Mouse (Mus musculus) liver, embryonic 14.5 days (tissue): ENCODE measurements at regions not wholly inside any gene's neighbourhood (a gene's known extent, or its start where the extent isn't known, plus 50 kb on each side); places are given as distances from the start of the nearest gene placed in this dataset.

Source experiments
- ATAC-seq: fragments of 200-750 bp; cut with Nextera tagmentation; 2 replicates; pipeline ENCODE4 v1.8.0; 2017; ENCODE audit warnings: moderate number of reproducible peaks, mild to moderate bottlenecking, moderate library complexity; ENCODE audit not compliant: insufficient read depth
- DNase-seq, 3 experiments: peaks; one replicate each; pipeline ENCODE4 v3.0.0-alpha.2; 2012 to 2013; ENCODE audit warnings: low read depth in 3 of 3, low spot score in 3 of 3
- H3K27ac ChIP-seq: fragments of 300-500 bp; sonication (generic); 2 replicates; pipeline ENCODE4 v1.5.1; 2014; ENCODE audit warnings: moderate library complexity, mild to moderate bottlenecking, control low read depth, inconsistent platforms
- H3K27me3 ChIP-seq: fragments of 300-500 bp; sonication (generic); 2 replicates; pipeline ENCODE4 v1.6.1; 2014; ENCODE audit warnings: mild to moderate bottlenecking, low read length, moderate library complexity; ENCODE audit not compliant: control insufficient read depth, insufficient read depth
- H3K36me3 ChIP-seq: fragments of 300-500 bp; sonication (generic); replicated peaks from 2 replicates; pipeline ENCODE4 v1.6.1; 2014; ENCODE audit warnings: low read depth; ENCODE audit not compliant: control insufficient read depth, insufficient read depth
- H3K4me1 ChIP-seq, 2 experiments: fragments of 200-500 bp in 1 of 2; fragments of 300-500 bp in 1 of 2; sonication (generic) in 1 of 2; replicated peaks; 2 replicates each; pipeline ENCODE4 v1.6.1; 2012 to 2014; ENCODE audit warnings: antibody characterized with exemption in 1 of 2, inconsistent platforms in 1 of 2, low read length in 1 of 2; ENCODE audit not compliant: control insufficient read depth in 2 of 2, insufficient read depth in 2 of 2
- H3K4me2 ChIP-seq: fragments of 300-500 bp; sonication (generic); 2 replicates; pipeline ENCODE4 v1.6.1; 2014; ENCODE audit warnings: low read depth, mild to moderate bottlenecking, control low read depth, moderate library complexity
- H3K4me3 ChIP-seq, 2 experiments: fragments of 200-500 bp in 1 of 2; fragments of 300-500 bp in 1 of 2; sonication (generic) in 1 of 2; 2 replicates each; pipeline ENCODE4 v1.5.1; 2012 to 2014; ENCODE audit warnings: low read depth in 2 of 2, low read length in 2 of 2, mild to moderate bottlenecking in 2 of 2, control low read depth in 1 of 2, inconsistent platforms in 1 of 2, moderate library complexity in 1 of 2; ENCODE audit not compliant: insufficient read depth in 1 of 2
- H3K9ac ChIP-seq: fragments of 300-500 bp; sonication (generic); replicated peaks from 2 replicates; pipeline ENCODE4 v1.6.1; 2014; ENCODE audit warnings: mild to moderate bottlenecking, control low read depth, moderate library complexity
- H3K9me3 ChIP-seq: fragments of 300-500 bp; sonication (generic); 2 replicates; pipeline ENCODE4 v1.6.1; 2016; ENCODE audit warnings: low read length, mixed read lengths; ENCODE audit not compliant: control insufficient read depth
- CTCF ChIP-seq: IDR thresholded peaks from 2 replicates; pipeline ENCODE4 v1.5.1; 2016; ENCODE audit warnings: antibody characterized with exemption, low read depth, control low read depth
- EP300 ChIP-seq: IDR thresholded peaks from 2 replicates; pipeline ENCODE4 v1.6.1; 2016; ENCODE audit warnings: antibody characterized with exemption, low read depth
- WGBS: fragments of 180-500 bp; shearing (Covaris S2); extraction: QIAGEN DNeasy Blood & Tissue Kit; methylation state at CpG from one replicate; pipeline ENCODE4 v1.1.7; 2014; ENCODE audit not compliant: insufficient replicate concordance; 5-methylcytosine and 5-hydroxymethylcytosine counted together

DNA sequence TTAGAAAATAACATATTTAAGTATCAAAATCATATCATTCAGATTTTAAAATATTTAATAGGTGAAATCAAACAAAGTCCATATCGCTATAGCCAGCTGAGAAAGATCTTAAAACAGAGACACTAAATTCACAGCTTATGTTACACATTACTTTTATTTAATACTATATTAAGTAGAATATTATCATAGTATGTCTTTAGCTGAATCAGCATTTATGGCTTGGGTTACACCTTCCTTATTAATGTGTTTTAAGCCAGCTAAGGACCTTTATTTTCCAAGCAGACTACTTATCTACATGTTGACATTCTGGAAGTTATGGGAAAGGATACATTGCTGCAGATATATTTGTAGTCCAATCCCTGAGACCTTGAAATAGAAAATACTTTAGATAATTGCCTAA lies 684.9 kb upstream of the Adgrl4 start:
- H3K36me3 ChIP-seq: no peaks in the 10 kb centered on the region
- no peak overlapping the region for H3K9ac ChIP-seq
- TF ChIP-seq CTCF: no peak
- H3K9me3 ChIP-seq: no peaks in the 10 kb centered on the region
- no peak overlapping the region for H3K4me2 ChIP-seq
- H3K4me3 ChIP-seq: no peak overlapping the region
- ATAC-seq: no peak
- WGBS: 66% methylated on average over 1 of the region's 1 CpGs
- H3K4me1 ChIP-seq: no peaks in the 10 kb centered on the region
- no peaks in the 10 kb centered on the region for H3K27me3 ChIP-seq
- DNase-seq: no peak
- H3K27ac ChIP-seq: no peak overlapping the region

GRCm38 (mm10) chr3:150759854-150760253 lies 677.8 kb upstream of the Adgrl4 start:
- ATAC-seq (no peak), DNase-seq (no peak)
- no peaks in the 10 kb centered on the region for H3K36me3 ChIP-seq
- H3K4me2 ChIP-seq: no peak overlapping the region
- H3K27ac ChIP-seq: no peak overlapping the region
- H3K9me3 ChIP-seq: no peaks in the 10 kb centered on the region
- no peak for TF ChIP-seq CTCF
- TF ChIP-seq EP300: no peak
- H3K9ac ChIP-seq: no peak overlapping the region
- H3K27me3 ChIP-seq: no peaks in the 10 kb centered on the region
- 27% methylated on average over 1 of the region's 1 CpGs for WGBS
- no peaks in the 10 kb centered on the region for H3K4me1 ChIP-seq
- no peak overlapping the region for H3K4me3 ChIP-seq

DNA sequence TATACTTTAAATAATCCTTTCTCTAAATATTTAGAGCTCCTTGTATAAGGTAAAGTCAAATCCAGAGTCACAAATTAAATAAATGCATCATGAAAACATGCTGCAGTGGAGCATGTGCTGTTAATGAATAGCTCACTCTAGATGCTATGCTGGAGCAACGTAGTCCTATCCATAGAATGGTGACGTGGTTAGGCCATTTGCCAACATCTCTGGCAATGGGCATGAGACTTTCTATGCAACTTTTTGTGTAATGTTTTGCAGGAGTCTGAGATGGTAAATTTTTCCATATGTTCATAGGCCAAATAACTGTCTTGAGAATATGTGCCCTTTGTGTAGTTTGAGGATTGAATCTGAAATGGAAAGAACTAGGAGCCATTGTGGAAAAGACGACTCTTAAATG lies 653.1 kb upstream of the Adgrl4 start:
- 49% methylated on average over 3 of the region's 3 CpGs for WGBS
- Histone ChIP-seq H3K36me3 (no peaks in the 10 kb centered on the region), H3K27me3 (no peaks in the 10 kb centered on the region)

DNA sequence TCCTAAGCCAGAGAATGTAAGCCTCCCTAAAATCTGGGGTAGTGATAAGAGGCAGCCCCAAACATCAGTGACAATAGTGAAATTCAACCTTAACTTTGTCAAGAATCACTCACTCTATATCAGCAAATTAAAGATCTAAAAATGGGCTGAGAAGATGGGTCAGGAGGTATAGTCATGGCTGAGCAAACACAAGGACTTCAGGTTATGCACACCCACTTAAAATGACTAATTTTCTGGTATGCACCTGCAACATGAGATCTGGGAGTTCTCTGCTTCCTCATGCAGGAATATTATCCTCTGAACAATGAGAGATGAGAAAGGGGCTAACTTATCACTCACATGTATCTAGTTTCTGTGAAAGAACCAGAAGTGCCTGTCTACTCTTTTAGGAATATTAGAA lies 619.9 kb upstream of the Adgrl4 start:
- Histone ChIP-seq H3K4me1 (no peaks in the 10 kb centered on the region), H3K9ac (no peak overlapping the region), H3K27ac (no peak overlapping the region), H3K4me2 (no peak overlapping the region), H3K9me3 (no peaks in the 10 kb centered on the region), H3K36me3 (no peaks in the 10 kb centered on the region), H3K27me3 (no peaks in the 10 kb centered on the region), H3K4me3 (no peak overlapping the region)
- ATAC-seq: no peak
- no peak for TF ChIP-seq EP300
- no peak for TF ChIP-seq CTCF
- no peak for DNase-seq

More for the DNA sequence above, 653.1 kb upstream of the Adgrl4 start:
- Histone ChIP-seq H3K9ac (no peak overlapping the region), H3K27ac (no peak overlapping the region), H3K4me3 (no peak overlapping the region), H3K4me2 (no peak overlapping the region), H3K4me1 (no peaks in the 10 kb centered on the region), H3K9me3 (no peaks in the 10 kb centered on the region)
- ATAC-seq (no peak), DNase-seq (no peak)
- no peak for TF ChIP-seq CTCF
- TF ChIP-seq EP300: no peak

DNA sequence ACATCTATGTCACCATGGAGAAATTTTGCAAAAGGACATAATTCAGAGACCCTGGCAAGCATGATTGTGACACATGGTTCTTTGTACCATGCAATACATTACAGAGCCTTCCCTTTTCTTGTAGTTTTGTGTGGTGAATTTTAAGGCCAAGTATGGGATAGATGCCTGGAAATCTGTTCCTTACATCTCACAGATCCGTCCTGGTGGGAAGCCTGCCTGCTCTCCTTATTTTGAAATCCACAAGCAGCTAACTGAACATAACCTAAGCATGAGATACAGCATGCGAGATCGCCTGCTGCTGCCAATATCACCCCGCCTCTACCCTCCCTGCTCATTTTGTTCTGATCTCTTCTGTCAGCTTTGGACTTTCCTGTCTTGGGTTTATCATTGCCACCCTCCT lies 618.3 kb upstream of the Adgrl4 start:
- WGBS: 67% methylated on average over 4 of the region's 4 CpGs
- H3K4me3 ChIP-seq: no peak overlapping the region
- H3K4me1 ChIP-seq: no peaks in the 10 kb centered on the region
- H3K9ac ChIP-seq: no peak overlapping the region
- H3K27ac ChIP-seq: no peak overlapping the region
- no peaks in the 10 kb centered on the region for H3K9me3 ChIP-seq
- no peak for TF ChIP-seq EP300
- TF ChIP-seq CTCF: no peak
- DNase-seq (no peak), ATAC-seq (no peak)
- no peak overlapping the region for H3K4me2 ChIP-seq
- no peaks in the 10 kb centered on the region for H3K27me3 ChIP-seq
- no peaks in the 10 kb centered on the region for H3K36me3 ChIP-seq

DNA sequence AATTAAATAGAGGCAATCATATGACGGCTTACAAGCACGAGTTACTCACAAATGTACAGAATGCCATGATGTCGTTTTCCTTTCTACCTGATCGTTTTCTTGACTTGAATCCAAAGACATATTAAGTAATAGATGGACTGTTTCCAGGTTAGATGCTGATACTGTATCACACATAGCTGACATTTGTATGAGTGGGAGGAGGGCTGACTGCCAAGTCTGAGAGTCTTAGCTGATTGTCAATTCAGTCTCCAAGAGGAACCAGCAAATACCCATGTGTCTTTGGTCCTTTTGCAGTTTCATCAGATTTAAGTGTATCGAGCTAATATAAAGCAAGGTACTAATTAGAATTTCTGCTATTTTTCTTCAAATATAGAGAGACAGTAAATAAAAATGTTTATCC lies 617.6 kb upstream of the Adgrl4 start:
- Histone ChIP-seq H3K4me2 (no peak overlapping the region), H3K9ac (no peak overlapping the region), H3K27me3 (no peaks in the 10 kb centered on the region), H3K9me3 (no peaks in the 10 kb centered on the region), H3K4me3 (no peak overlapping the region), H3K4me1 (no peaks in the 10 kb centered on the region), H3K27ac (no peak overlapping the region), H3K36me3 (no peaks in the 10 kb centered on the region)
- DNase-seq: no peak
- ATAC-seq: no peak
- WGBS: 63% methylated on average over 5 of the region's 5 CpGs
- TF ChIP-seq EP300 (no peak), CTCF (no peak)
